10 mouse cellular contexts compared by ENCODE assay signal in genomic region chr10:84926336-84926735, GRCm38 (mm10).
"Had no signal": no experiment of that assay in that cellular context is flagged by ENCODE, and none has a peak within 500 bp of the region (broad histone marks: within the 10 kb centered on the region; RNA-seq: fewer than 3 reads in every experiment).

No protein-coding gene starts in this region.

- DNase-seq: gastrocnemius, postnatal 10 days; gastrocnemius, postnatal 36 days; heart, adult 18-20 months; heart, postnatal 10 days; heart, postnatal 36 days; kidney, adult 11 months; kidney, postnatal 14 days; kidney, postnatal 4 days; layer of hippocampus, postnatal 36 days; left cerebral cortex, postnatal 4 days had no signal
